Mouse (Mus musculus) frontal cortex, adult 2 months (tissue): ENCODE data around the gene Copb1. TPM values are rescaled to one million over a fixed set of nuclear protein-coding genes. Genes with fewer than 3 reads are reported as not detected.
A peak's percentile ranks its signal among the peaks of the same experiment; 100 is the strongest.

Experiments
- DNase-seq, 2 experiments: peaks; one replicate each; pipeline ENCODE4 v3.0.0; 2022; ENCODE audit warnings: low spot score in 1 of 2; ENCODE audit errors: extremely low spot score in 1 of 2
- polyA plus RNA-seq: library from polyadenylated mRNA; depleted of rRNA; stranded (reverse); fragments of >200 nt; gene quantifications from 2 replicates; pipeline ENCODE4 v1.2.3, GENCODE M21; 2012; rRNA removed

The Copb1 gene
- 40.2 and 46.2 TPM in 2 replicates for polyA plus RNA-seq

GRCm38 (mm10) chr7:114253885-114254833 lies at the start of gene Copb1:
TSS of gene Copb1 (minus strand) at chr7:114254711.
- peak; percentile 86 to 95 for DNase-seq

GRCm38 (mm10) chr7:114301293-114301782 lies 46.8 kb upstream of the Copb1 start:
- DNase-seq: no peak

GRCm38 (mm10) chr7:114300782-114301181 lies 46.3 kb upstream of the Copb1 start:
- DNase-seq: no peak

GRCm38 (mm10) chr7:114299247-114299646 lies 44.7 kb upstream of the Copb1 start:
- DNase-seq: no peak

- DNase-seq: no peak
These were observed 40.2 kb upstream of the Copb1 start for GRCm38 (mm10) chr7:114294698-114295097.

- no peak for DNase-seq
These were observed 39.4 kb upstream of the Copb1 start for GRCm38 (mm10) chr7:114293903-114294302.

GRCm38 (mm10) chr7:114292501-114292971 lies 38.0 kb upstream of the Copb1 start:
- peak in 1 of 2 experiments; percentile 63 for DNase-seq

GRCm38 (mm10) chr7:114291461-114292335 lies 37.2 kb upstream of the Copb1 start:
- no peak for DNase-seq

- DNase-seq: no peak
These were observed 35.6 kb upstream of the Copb1 start for GRCm38 (mm10) chr7:114290078-114290506.

GRCm38 (mm10) chr7:114284296-114284910 lies 29.9 kb upstream of the Copb1 start:
- DNase-seq: no peak

GRCm38 (mm10) chr7:114283006-114283405 lies 28.5 kb upstream of the Copb1 start:
- DNase-seq: no peak

- peak in 1 of 2 experiments; percentile 32 for DNase-seq
These were observed 27.2 kb upstream of the Copb1 start for GRCm38 (mm10) chr7:114281671-114282070.

- peak; percentile 94 to 98 for DNase-seq
These were observed 21.7 kb upstream of the Copb1 start, which contains the start of gene Psma1 for GRCm38 (mm10) chr7:114276005-114276752. TSS of gene Psma1 (minus strand) at chr7:114276118.

GRCm38 (mm10) chr7:114275372-114276004 lies 21.0 kb upstream of the Copb1 start:
- DNase-seq: no peak

GRCm38 (mm10) chr7:114268446-114268845 lies 13.9 kb upstream of the Copb1 start:
- DNase-seq: no peak

- no peak for DNase-seq
These were observed 2.8 kb downstream of the Copb1 start for GRCm38 (mm10) chr7:114251684-114252083.

- no peak for DNase-seq
These were observed 20.5 kb downstream of the Copb1 start for GRCm38 (mm10) chr7:114233980-114234379.

GRCm38 (mm10) chr7:114232982-114233381 lies 21.5 kb downstream of the Copb1 start:
- no peak for DNase-seq

GRCm38 (mm10) chr7:114231857-114232256 lies 22.7 kb downstream of the Copb1 start:
- DNase-seq: no peak
